Mouse (Mus musculus) adrenal gland (tissue): Measurements from ENCODE around the gene Rnf222.

Experiments used
- intact Hi-C: fragments of 180-260 bp; cut with DNase I; formaldehyde crosslinking; loops from one replicate; pipeline ENCODE4 v1.15.1; 2025

Gene Rnf222

DNA sequence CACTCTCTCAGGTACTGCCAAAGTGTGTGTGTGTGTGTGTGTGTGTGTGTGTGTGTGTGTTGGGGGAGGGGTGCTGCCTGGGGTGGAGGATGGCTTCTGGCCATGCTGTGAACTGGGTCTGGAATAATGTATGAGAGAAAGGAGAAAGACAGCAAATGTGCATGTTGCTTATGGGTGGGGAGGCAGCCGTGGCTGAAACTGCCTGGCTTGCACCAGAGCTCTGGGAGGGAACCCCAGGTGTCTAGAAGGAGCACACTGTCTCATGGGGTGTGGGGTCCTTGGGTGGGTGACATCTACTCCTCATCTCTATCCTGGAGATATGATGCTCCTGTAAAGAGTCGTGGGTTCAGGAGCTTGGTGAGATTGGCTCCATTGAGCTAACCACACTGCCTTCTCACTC is 300 bp downstream of the Rnf222 start:
- intact Hi-C loops: no loop called here

DNA sequence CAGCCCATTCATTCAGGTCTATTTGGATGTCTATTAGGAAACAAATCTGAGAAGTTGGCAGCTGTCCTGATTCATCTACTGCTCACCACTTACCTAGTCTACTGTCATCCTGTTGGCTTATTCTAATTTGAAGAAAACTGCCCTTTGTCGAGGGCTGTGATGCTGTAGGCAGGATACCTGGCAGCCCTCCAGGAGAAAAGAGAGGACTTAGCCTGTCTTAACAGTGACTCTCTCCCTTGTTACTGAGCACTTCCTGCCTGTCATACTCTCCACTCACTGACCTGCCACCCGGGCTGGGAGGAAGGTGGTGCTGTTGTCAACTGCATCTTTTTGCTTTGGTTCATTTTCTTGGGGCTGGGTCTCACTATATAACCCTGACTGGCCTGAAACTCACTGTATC is 2.3 kb downstream of the Rnf222 start:
- intact Hi-C loops: no loop called here

DNA sequence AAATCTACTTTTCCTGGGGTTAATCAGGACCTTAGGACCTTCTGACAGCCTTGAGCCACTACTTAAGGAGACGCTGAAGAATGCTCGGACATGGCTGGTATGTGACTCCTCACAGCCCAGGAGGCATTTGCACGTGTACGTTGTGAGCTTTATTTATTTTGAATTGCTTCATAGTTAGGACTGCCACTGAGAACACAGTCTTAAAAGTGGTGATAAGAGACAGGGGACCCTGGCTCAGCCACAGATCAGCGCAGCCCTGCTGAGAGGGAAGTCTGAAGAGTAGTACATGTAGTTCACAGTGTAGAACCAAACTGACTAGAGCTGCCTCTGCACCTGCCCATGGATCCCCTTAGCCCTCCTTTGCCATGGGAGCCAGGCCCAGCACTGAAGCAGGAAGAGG is 3.5 kb downstream of the Rnf222 start:
- intact Hi-C loops: no loop called here

DNA sequence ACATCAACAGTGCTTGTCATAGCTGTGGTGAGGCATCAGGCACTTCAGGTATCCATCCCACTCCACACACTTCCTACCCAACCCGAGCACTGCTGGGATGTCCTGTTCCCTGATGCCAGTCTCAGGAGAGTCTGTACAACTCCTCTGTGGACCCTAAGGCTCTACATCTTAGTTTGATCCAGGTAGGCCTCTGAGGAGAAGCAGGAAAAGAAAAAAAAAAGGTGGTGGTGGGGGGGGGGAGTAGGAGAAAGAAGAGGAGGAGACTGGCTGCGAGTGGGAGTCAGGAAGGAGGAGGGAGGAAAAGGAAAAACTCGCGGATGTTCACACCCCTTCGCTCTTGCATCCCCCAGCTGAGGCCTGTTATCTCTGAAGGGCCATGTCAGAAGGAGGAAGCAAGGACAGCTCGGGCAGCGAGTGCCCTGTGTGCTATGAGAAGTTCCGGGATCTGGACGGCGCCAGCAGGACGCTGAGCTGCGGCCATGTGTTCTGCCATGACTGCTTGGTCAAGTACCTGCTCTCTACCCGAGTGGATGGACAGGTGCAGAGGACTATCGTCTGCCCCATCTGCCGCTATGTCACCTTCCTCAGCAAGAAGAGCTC is 4.0 kb downstream of the Rnf222 start:
- intact Hi-C loops: no loop called here

DNA sequence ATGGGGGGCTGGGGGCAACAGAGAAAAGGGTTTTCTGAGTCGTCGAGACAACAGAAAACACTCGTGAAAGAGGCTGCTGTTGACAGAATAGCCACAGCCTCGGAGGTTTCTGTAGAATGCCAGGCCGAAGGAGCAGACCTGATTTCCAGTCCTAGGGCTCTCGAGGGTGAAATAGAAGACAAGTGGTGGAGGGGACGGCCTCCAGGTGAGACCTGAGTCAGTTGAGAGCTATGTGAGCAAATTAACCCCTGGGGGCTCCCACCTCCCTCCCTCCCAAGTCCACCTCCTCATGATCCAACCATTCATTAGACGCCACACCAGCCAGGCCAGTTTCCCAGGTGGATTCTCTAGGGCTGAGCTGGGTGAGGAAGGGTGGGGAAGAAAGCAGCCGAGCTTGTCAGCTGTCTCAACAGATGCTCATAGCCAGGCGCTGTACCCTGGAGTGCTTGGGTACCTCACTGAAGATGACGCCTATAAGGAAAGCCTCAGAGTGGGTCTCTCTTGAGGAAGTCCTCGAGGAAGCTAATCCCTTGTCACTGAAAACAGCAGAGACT is 5.6 kb downstream of the Rnf222 start:
- intact Hi-C loops: no loop called here

DNA sequence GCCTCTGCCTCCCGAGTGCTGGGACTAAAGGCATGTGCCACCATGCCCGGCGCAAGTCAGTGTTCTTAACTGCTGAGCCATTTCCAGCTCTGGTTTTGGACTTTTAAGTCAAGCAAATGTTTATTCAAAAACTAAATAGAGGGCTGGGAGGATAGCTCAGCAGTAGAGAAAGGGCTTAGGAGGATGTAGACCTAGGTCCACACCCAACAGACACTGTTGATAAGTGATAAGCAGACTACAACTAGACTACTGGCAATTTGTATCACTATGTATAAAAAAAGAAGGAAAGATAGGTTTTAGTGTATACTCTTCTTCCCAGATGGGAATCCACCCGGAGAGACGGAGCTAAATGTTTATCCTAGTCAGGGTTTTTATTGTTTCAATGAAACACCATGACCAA is 7.9 kb downstream of the Rnf222 start:
- intact Hi-C loops: no loop called here

DNA sequence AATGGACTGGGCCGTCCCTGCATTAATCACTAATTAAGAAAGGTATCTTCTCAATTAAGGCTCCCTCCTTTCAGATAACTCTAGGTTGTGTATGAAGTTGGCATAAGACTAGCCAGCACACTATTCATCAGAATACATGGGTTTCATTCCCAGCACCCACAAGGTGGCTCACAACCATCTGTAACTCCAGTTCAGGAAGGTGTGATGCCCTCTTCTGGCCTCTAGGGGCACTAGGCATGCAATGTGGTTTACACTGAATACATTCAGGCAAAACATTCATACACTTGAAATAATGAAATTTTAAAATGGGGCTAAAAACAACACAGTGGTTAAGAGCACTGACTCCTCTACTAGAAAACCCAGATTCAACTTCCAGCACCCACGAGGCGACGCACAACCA is 8.8 kb downstream of the Rnf222 start:
- intact Hi-C loops: no loop called here

DNA sequence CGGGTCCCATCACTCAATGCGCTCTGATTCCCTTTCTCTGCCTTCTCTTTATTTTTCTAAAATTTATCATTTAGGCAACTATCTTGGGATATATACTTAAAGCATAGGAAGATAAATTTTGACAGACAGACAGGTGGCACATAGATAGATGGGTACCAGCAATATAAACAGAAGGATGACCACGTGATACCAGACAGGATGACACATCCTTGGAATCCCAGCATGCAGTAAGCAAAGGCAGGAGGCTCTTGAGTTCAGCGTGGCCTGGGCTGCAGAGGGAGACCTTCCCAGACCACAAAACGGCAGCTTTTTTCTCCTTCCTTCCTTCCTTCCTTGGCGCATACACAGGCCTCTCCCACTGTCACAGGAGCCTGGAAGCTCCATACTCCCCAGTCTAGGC is 9.5 kb downstream of the Rnf222 start:
- intact Hi-C loops: no loop called here

DNA sequence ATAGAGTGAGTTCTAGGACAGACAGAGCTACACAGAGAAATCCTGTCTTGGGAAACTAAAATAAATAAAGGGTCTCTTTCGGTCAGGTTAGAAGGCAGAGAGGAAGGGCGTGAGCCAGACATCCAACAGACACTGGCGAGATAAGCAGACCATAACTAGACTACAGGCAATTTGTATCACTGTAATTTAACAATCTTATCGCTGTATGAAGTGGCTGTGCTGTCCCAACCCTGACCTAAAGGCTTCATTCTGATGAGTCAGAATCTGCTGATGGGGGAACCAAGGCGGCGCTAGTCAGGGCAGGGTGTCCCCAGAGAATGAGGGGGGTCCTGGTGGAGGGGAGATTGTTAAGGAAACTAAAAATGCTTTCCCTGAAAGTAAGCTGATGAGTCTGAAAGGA is 10.4 kb downstream of the Rnf222 start:
- intact Hi-C loops: no loop called here

DNA sequence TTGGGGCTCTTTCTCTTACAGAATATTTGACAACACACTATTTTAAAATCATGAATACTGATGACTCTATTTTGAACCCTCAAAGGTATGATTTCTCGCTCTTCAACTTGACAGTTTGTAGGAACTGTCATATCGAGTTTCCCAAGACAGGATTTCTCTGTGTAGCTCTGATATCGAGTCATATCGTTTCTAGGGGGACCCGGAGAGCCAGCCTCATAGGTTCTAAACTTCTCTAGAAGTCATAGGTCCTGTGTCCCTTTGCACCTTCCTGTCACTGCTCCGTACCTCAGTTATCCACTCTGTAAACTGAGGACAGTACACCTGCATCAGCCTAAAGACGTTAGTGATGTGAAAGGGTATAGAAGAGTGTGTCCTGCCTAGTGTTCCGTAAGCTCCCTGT is 11.5 kb downstream of the Rnf222 start:
- intact Hi-C loops: loop anchor here (5.0 kb wide), 2 partner anchors 67 to 137 kb away; partner anchors contain the start of gene Slc25a35

DNA sequence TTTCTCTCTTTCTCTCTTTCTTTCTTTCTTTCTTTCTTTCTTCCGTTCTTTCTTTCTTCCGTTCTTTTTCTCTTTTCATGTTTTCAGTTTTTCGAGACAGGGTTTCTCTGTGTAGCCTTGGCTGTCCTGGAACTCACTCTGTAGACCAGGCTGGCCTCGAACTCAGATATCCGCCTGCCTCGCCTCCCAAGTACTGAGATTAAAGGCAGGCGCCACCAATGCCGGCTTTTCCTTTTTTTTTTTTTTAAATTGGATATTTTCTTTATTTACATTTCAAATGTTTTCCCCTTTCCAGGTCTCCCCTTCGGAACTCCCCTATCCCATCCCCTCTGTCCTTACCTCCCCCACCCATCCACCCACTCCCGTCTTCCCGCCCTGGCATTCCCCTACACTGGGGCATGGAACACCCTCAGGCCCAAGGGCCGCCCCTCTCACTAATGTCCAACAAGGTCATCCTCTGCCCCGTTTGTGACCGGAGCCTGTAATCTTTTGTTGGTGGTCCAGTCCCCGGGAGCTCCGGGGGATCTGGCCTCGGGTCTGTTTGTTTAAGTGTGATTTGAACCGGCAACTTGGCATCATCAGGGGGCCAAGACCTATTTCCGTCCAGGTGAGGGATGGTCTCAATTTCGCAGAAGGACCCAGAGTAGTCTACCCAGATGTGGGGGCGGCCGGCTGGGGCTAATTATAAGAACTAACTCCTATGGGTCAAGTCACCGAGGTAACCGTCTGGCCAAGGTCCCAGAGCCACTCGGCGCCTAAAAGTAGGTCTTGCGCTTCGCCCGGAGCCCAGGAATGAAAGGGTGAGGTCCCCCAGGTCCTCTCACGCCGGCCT is 12.4 kb downstream of the Rnf222 start:
- intact Hi-C loops: loop anchor here (5.0 kb wide), 2 partner anchors 67 to 137 kb away; partner anchors contain the start of gene Slc25a35

DNA sequence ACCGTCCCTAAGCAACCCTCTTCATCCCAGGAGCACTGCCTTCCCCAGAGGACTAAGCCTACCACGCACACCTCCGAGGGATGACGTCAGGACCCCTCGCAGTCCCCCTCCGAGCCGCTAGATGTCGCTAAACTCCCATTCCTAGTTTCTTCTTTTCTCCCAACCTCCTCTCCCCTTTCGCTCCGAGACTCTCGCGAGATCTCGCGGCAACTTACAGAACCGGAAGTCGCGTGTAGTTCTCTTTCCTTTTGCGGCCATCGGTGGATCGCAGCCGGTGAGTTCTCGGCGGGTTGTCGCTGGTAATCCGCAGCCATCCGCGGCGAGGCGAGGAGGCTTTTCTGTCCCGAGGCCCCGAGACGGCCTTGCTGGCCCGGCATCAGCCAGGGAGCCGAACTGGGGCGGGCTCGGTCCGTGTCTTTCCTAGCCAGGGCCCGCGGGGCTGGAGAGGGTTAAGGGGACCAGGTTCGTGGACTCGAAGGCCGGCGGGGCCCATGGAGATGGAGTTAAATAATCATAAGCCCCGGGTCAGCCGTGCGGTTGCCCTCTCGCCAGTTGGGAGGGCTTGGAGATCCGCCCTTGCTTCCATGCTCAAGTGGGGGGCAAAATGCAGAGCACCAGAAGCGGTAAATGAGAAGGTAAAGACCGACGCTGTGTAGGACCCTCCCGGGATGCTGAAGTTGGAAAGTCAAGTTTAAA is 13.1 kb downstream of the Rnf222 start, which contains the start of gene Rpl26:
Gene Rpl26, plus strand, starts transcription at position 233 of the 696 bp plus-strand sequence.
- intact Hi-C loops: loop anchor here (5.0 kb wide), 2 partner anchors 66 to 136 kb away; partner anchors contain the start of gene Slc25a35

DNA sequence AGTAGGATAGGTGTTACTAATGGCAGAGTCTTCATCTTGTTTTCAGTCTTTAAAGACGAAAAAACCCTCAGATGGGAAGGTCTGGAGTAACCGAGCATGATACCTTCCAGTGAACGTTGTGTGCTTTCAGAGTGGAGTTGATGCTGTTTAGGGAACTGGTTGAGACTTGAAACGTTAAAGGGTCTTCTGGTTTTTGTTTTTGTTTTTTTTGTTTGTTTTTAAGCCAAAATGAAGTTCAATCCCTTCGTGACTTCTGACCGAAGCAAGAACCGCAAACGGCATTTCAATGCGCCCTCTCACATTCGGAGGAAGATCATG is 13.7 kb downstream of the Rnf222 start:
- intact Hi-C loops: loop anchor here (5.0 kb wide), 2 partner anchors 65 to 135 kb away; partner anchors contain the start of gene Slc25a35

DNA sequence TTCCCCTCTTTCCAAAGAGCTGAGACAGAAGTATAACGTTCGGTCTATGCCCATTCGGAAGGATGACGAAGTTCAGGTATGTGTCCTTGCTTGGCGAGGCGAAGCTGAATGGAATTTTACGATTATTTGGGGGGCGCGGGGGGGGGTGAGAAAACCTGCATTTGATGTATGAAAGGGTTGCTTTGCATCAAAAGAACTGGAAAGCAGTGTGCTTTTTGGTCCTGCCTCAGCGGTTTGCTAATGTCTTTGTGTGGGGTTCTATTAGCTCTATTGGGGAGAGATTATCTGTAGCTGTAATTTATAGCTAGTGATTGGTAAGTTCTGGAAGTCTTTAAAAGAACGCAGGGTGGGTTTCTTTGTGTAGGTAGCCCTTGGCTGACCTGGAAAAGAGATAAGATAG is 14.0 kb downstream of the Rnf222 start:
- intact Hi-C loops: loop anchor here (5.0 kb wide), 2 partner anchors 65 to 135 kb away; partner anchors contain the start of gene Slc25a35

DNA sequence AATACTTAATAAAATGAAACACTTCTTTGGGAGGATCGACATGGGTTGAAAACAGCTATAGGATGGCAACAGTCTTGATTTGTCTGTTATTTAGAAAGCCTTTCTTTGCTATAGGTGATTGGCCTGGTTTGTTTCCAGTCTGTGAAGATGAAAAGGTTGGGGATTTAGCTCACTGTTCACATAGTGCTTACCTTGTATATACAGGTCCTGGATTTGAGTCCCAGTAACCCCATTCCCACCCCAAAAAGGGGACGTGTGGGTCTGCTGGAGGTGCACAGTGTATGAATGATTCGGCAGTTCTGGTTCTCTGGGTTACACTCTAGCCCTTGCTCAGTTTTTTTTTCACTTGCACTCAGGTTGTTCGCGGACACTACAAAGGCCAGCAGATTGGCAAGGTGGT is 14.5 kb downstream of the Rnf222 start:
- intact Hi-C loops: loop anchor here (5.0 kb wide), 2 partner anchors 64 to 134 kb away; partner anchors contain the start of gene Slc25a35

DNA sequence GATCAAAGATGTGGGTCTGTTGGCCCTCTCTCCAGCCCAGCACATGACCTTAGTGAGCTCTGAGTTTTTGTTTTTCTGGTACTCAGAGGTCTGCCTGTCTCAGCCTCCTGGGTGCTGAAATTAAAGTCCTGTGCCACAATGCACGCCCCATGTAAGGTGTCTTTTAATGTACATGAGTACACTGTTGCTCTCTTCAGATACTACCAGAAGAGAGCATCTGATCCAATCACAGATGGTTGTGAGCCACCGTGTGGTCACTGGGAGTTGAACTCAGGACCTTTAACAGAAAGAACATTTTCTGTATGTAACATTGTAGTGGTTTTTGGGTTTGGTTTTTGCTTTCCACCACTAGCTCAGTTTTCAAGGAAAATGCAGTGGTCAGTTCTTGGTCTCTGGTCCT is 15.4 kb downstream of the Rnf222 start:
- intact Hi-C loops: loop anchor here (5.0 kb wide), 2 partner anchors 64 to 134 kb away; partner anchors contain the start of gene Slc25a35

DNA sequence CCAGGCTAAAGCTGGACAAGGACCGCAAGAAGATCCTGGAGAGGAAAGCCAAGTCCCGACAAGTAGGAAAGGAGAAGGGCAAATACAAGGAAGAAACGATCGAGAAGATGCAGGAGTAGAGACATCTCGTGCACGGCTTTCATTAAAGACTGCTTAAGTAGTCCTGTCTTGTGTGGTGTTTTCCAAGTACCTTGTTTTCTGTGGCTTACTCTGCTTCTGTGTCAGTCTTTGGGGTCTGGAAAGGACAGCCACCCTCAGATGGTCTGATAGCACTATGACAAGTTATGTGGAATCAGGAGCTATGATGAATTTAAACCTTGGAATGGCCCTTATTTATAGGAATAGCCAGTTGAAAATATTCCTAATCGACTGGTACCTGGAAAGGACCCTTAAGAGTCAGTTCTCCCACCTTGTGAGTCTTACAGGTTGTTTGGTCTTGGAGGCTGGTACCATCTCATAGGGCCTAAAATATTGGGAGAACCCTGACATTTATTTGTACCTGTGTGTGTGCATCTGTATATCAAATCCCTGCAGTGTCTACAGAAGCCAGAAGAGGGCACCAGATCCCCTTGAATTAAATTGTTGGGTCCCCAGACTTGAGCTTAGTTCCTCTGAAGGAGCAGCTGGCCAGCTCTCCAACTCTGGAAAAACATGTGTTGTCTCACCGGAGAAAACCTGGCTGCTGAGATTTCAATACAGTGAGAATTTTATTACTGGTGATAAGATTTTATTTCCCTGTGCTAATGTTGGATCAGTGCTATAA is 16.2 kb downstream of the Rnf222 start:
- intact Hi-C loops: loop anchor here (5.0 kb wide), 3 partner anchors 63 to 133 kb away; partner anchors contain the start of gene Slc25a35

DNA sequence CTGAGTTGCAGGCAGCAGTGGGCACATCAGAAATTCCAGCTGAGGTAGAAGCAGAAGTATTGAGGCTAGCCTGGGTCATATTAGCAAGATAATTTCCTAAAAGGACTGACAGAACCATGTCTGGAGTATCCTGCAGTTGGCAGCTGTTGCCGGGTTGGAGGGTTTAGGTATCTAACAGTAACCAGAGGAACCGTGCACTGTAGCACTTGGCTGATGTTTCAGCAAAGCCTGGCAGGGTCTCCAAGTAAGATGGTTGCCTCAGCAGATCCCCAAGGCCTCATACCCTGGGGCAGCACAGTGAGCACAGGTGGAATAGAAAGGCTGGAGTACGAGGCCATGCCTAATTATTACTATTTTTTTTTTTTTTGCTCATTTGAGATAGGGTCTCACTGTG is 16.8 kb downstream of the Rnf222 start:
- intact Hi-C loops: loop anchor here (5.0 kb wide), 1 partner anchor 77 kb away; no protein-coding TSS in a partner anchor

DNA sequence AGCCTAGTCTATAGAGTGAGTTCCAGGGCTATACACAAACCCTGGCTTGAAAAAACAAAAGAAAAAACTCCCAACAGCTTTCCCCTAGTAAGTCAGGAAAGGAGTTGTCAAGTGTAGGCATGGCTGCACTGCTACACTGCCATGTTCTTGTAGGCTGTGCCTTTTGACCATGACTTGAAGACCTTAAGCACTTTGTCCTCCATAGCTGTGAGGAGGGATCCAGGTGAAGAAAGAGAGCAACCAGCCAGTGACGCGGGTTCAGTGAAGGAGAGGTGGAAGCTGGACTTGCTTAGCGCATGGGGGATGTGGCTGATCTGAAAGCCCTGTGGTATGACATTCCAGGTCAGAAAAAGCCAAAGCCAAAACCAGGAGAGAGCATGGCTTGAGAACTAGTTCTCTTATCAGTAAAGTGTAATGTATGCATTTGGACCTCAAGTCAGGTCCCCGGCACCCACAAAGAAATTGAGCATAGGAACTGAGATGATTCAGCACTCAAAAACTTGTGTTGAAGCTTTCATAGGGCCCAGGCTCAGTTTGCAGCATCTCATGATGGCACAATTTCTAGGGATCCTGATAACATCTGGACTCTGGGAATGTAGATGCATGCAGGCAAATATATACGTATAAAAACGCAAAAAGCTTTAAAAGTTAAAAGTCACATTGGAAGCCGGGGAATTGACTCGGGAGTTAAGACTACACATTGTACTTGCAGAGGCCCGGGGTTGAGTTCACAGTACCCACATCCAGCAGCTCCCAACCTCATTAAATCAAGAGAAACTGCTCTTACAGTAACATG is 17.5 kb downstream of the Rnf222 start:
- intact Hi-C loops: loop anchor here (5.0 kb wide), 1 partner anchor 76 kb away; no protein-coding TSS in a partner anchor

DNA sequence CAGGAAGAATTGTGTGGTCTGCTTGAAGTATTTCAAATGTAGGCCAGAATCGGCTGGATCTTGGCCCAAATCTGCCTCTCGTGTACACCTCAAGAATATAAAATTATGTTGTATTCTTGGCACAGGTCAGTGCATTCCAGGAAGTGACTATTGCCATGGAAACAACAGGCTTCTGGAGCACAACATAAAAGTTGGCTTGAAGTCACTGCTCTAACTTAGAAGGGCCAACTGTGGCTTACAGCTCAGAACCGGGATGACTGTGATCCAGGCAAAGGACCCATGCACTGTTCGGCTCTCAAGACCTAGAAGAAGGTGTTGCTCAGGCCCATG is 18.1 kb downstream of the Rnf222 start:
- intact Hi-C loops: loop anchor here (5.0 kb wide), 1 partner anchor 76 kb away; no protein-coding TSS in a partner anchor
